Mouse (Mus musculus): ENCODE results near the gene Ankar. TPM values are rescaled to one million over a fixed set of nuclear protein-coding genes. Genes with fewer than 3 reads are reported as not detected.
A peak's percentile ranks its signal among the peaks of the same experiment; 100 is the strongest.

Ankar gene
- polyA plus RNA-seq, 1 experiment = not detected

DNA sequence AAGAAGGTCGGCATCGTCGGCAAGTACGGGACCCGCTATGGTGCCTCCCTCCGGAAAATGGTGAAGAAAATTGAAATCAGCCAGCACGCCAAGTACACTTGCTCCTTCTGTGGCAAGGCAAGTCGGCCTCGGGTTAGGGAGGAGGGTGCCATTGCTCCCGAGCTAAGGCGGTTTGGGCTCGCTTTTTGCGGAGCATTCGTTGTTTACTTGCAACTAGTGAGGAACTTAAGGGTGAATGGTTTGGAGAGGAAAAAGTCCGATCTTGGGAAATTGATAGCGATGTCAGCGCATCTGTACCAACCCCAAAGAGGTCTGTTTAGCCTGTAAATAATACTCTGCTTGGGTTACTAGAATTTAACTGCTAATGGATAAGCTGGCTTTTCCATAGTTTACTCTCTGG is 11.3 kb upstream of the Ankar start:
- DNase-seq (ENCODE audit: low spot score) = no peak

- peak; percentile 87 for DNase-seq (ENCODE audit: low spot score)
These were observed 10.6 kb upstream of the Ankar start, which contains the start of gene Rpl37a for GRCm38 (mm10) chr1:72710753-72711653. Gene Rpl37a (plus strand): TSS chr1:72711290.

GRCm38 (mm10) chr1:72707525-72707924 is 7.1 kb upstream of the Ankar start:
- DNase-seq (ENCODE audit: low spot score) = no peak

- no peak for DNase-seq (ENCODE audit: low spot score)
These were observed 1.7 kb downstream of the Ankar start for GRCm38 (mm10) chr1:72698651-72699050.

- no peak for DNase-seq (ENCODE audit: low spot score)
These were observed 4.1 kb downstream of the Ankar start for GRCm38 (mm10) chr1:72696256-72696655.

DNA sequence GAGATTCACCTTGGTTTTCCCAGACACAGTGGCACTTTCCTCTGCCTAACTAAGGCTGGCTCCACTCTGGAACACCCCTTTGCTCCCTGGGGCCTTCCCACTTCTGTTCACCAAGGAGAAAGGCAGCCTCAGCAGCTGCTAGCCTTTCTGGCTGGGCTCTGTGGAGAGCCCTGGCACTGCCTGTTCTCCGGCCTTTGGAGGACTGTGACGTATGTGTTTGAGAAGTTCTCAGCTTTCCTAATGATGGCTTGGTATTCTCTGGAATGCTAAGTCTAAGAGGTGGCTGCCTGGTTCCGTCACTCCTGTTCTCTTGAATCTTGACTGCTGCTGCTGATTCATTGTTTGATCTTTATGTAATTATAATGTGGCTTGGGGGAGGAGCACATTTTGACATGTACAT is 27.3 kb downstream of the Ankar start:
- no peak for DNase-seq (ENCODE audit: low spot score)

DNA sequence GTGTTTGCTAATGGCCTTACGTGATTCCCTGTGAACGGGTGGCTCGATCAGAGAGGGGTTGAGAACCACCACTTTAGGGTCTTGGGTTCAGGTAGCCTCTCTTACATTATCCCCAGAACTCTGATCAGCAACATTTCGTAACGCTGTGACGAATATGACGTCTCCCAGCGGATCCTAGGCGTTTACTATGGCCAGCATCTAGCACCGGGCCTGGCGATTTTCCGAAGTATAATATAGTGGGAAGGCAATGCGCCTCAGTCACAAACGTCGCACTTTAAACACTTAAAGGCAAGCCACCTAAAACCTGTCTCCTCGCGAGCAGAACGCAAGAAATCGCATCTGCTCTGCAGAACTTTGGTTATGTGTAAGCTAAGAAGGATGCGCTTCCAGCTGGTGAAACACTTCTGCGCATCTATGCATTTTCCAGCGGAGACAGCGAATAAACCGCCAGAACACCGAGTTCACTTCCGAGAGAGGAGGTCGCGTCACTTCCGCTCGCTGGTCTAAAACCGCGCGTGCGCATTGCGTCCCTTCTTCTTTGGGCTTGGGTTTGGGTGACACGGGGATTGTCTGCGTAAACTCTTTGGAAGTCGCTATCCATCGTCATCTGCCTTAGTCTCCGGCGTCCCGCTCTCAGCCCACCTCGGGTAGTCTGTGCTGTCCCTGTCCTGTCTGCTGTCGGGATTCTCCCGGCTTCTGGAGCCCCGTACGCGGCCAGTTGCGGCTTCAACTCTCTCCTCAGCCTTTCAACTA is 59.5 kb downstream of the Ankar start:
- DNase-seq (ENCODE audit: low spot score) = no peak

GRCm38 (mm10) chr1:72635221-72635620 is 65.2 kb downstream of the Ankar start:
- DNase-seq (ENCODE audit: low spot score) = no peak

DNA sequence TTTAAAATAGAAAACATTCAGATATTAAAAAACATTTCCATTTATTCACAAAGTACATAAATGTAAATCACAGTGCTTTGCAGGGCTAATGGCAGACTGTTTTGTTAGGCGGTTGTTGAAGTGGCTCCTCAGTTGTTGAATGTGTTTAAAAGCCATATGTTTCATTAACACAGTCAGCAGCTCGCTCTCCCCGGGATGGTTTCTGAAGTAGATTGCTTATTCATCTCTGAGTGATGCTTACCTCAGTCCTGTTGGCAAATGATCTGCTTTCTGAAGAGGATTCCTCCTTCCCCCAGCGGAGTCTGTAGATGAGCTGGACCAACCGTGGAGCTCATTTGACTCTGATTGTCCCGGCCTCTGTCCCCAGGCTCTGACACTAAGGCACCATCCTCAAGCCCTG is 88.2 kb downstream of the Ankar start:
- DNase-seq (ENCODE audit: low spot score) = no peak

DNA sequence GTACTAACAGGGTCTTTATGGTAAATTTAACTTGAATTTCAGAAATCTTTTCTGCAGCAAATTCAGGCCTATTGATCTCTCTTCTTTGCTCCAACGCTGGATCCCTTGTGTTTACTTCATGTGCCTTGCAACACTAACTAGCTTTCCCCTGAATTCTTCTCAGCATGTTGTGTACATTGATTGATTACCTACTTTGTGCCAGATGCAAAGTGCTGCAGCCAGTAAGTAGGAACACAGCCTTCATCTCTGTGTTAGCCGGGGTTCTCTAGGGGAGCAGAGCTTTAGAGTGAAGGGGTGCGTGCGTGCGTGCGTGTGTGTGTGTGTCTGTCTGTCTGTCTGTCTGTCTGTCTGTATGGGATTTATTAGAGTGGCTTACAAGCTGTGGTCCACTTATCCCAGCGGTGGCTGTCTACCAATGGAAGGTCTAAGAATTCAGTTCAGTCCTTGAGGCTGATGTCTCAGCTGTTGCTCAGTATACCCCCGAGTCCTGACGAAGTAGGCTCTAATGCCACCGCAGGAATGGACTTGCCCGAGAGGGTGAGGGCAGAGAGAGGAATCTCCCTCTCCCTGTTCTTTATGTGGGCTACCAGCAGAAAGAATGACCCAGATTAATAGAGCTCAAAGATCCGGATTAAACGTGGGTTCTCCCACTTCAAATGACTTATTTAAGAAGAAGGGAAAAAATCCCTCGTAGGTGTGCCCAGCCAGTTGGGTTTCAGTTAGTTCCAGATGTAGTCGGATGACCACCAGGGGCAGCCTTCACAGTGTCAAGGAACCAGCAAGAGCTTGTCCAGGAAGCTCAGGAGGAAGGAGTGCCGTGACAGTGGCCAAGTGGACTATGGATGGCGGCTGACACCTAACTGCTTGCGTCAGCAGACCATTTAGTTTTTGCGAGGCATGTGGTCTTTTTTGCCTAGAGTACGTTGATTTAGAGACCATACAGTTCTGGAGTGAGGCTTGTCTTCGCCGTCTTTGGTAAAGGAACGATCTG is 90.2 kb downstream of the Ankar start:
- DNase-seq (ENCODE audit: low spot score) = no peak

GRCm38 (mm10) chr1:72609129-72609528 is 91.2 kb downstream of the Ankar start:
- DNase-seq (ENCODE audit: low spot score) = no peak

DNA sequence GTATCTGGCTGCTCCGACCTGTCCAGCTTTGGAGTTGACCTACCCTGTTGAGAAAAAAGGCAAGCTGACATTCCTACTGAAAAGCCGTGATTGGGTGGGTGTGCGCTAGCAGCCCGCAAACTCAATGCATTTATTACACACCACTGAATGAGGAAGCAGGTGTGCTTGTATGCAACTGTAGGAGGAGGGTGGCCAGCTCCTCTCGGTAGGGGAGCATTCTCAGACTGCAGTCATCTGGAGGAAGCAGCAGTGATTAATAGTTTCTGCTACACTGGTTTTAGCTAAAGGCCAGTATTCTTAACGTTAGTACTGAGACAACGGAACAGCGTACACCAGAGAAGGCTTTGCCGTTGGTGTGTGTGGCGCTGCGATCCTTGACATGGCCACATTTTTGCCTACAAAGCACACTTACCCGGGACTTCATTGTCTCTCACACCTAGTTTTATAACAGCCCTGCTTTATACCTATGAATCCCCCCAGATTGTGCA is 94.1 kb downstream of the Ankar start:
- DNase-seq (ENCODE audit: low spot score) = no peak

DNA sequence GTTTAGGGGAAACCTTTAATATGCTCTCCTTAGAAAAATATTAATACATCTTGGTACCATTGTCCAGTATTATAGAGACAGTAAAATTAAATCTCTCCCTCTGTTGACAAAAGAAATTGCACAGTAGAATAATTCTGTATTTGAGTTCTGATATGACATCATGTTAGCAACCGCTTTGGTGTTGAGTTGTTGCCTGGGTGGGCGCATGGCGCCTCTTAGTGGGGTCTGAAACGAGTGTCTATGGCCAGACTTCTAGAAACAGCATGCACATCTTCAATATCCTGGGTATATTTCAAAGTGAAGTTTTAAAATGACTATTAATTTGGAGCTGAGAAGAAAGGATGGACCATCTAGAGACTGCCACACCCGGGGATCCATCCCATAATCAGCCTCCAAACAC is 97.6 kb downstream of the Ankar start:
- no peak for DNase-seq (ENCODE audit: low spot score)

GRCm38 (mm10) chr1:72602186-72602585 is 98.2 kb downstream of the Ankar start:
- DNase-seq (ENCODE audit: low spot score) = no peak

GRCm38 (mm10) chr1:72601233-72601632 is 99.1 kb downstream of the Ankar start:
- no peak for DNase-seq (ENCODE audit: low spot score)

- DNase-seq (ENCODE audit: low spot score) = no peak
These were observed 99.6 kb downstream of the Ankar start for GRCm38 (mm10) chr1:72600778-72601177.

DNA sequence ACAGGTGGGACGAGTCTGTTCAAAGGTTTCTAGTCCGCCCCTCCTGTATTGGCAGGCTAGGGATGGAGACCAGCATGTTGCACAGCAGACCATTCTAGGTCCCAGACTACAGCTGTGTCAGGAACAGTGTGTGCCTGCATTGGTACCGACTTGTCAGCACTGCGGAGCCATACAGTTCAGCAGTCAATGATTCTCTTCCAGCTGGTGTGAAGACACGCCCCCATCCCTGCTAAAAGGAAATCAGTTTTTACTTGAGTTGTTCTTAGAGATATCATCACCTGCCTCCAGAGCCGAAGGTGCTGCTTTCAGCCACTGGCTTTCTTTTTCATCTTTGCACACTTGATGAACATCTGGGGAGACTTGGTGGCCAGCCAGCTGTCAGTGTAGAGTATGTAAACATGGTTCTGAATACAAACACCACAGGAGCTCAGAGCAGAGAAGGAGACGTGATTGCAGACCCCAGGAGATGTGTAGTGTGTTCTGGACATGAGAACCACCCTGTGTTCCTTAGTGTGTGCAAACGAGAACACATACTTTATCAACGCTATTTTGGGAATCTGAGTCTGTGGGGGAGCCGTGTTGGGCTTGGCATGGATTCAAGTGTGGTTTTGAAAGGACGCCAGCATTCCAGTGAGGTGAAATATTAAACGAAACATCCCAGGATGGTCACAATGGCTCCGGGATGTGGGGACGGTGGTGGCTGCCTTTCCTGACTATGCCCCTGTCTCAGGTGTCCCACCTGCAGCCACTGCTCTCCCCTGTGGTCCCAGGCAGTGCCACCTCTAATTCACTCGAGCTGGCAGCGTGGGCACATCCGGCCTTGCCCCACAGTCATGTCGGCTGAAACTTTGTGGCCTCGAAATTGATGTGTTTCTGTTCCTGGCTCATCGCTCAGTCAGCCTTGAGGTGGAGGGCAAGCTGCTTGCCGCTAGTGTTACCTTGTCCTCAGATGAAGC is 101.0 kb downstream of the Ankar start:
- no peak for DNase-seq (ENCODE audit: low spot score)

GRCm38 (mm10) chr1:72596231-72596630 is 104.1 kb downstream of the Ankar start:
- no peak for DNase-seq (ENCODE audit: low spot score)

DNA sequence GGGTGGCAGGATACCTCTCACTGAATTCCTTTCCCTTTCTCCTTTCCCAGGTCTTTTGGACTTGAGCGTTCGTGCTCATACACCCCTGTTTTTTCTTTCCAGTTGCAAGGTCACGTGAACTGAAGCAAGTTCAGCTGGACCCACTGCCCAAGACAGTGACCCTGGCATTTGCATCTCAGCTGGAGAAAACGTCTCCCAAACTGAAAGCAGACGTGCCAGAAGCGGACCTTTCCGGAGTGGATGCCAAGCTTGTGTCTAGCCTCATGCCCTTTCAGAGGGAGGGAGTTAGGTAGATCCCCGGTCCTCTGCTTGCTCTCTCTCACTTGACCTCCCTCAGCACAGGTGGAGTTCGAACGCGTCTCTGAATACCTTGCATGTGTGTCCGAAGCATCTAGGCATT is 104.7 kb downstream of the Ankar start:
- no peak for DNase-seq (ENCODE audit: low spot score)

DNA sequence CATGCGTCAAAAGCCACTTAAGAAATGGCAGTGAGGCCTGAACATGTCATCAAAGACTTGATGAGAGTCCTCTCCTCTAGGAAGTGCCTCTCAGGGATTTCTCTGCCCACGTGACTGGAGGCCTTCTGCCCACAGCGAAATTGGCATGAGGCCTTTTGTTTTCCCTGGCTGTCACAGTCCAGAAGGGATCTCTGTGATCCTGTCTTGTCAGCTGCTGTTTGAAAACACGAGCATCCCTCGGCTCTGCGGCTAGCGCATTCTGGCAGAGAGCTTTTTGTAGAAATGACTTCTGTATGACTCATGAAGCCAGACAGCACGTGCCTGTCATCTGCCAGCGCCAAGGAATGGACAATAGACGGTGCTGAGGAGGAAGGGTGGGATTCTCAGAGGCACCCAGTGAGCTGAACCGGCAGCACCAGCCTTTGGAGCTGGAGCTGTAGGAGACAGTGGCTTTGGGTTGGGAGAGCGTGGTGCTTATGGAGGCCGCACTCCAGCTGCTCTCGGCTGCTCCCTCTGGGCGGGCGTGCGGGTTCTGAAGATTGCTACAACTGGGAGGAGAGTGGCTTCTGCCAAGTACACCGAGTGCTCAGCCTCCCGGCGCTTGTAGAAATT is 106.9 kb downstream of the Ankar start:
- peak; percentile 29 for DNase-seq (ENCODE audit: low spot score)
